Mouse (Mus musculus) forebrain, embryonic 11.5 days (tissue): ENCODE results near the gene Slc8a3. TPM values are rescaled to one million over a fixed set of nuclear protein-coding genes. Genes with fewer than 3 reads are reported as not detected.

ENCODE experiments used
- ATAC-seq: fragments of 200-750 bp; cut with Nextera tagmentation; replicated peaks from 2 replicates; pipeline ENCODE4 v1.8.0; 2017; ENCODE audit warnings: moderate TSS enrichment; ENCODE audit not compliant: low FRiP score
- DNase-seq: peaks from one replicate; pipeline ENCODE4 v3.0.0-alpha.2; 2017; ENCODE audit warnings: low spot score
- H3K27ac ChIP-seq: fragments of 300-500 bp; sonication (generic); 2 replicates; pipeline ENCODE4 v1.5.1; 2014; ENCODE audit warnings: low read depth, low read length
- H3K27me3 ChIP-seq: fragments of 300-500 bp; sonication (generic); 2 replicates; pipeline ENCODE4 v1.6.1; 2014; ENCODE audit warnings: mild to moderate bottlenecking, low read length, mixed read lengths; ENCODE audit not compliant: control insufficient read depth, insufficient read depth
- H3K36me3 ChIP-seq: fragments of 300-500 bp; sonication (generic); 2 replicates; pipeline ENCODE4 v1.6.1; 2014; ENCODE audit warnings: mild to moderate bottlenecking, low read length, moderate library complexity, mixed read lengths; ENCODE audit not compliant: control insufficient read depth, insufficient read depth
- H3K4me1 ChIP-seq: fragments of 300-500 bp; sonication (generic); replicated peaks from 2 replicates; pipeline ENCODE4 v1.6.1; 2014; ENCODE audit warnings: low read length, mixed read lengths; ENCODE audit not compliant: control insufficient read depth, insufficient read depth
- H3K4me2 ChIP-seq: fragments of 300-500 bp; sonication (generic); 2 replicates; pipeline ENCODE4 v1.6.1; 2014; ENCODE audit warnings: low read depth, mild to moderate bottlenecking, low read length, moderate library complexity, mixed read lengths; ENCODE audit not compliant: severe bottlenecking
- H3K4me3 ChIP-seq: fragments of 300-500 bp; sonication (generic); 2 replicates; pipeline ENCODE4 v1.5.1; 2014; ENCODE audit warnings: low read depth, low read length
- H3K9ac ChIP-seq: fragments of 300-500 bp; sonication (generic); 2 replicates; pipeline ENCODE4 v1.6.1; 2014; ENCODE audit warnings: low read length
- H3K9me3 ChIP-seq: fragments of 300-500 bp; sonication (generic); 2 replicates; pipeline ENCODE4 v1.6.1; 2016; ENCODE audit warnings: low read length, mixed read lengths; ENCODE audit not compliant: control insufficient read depth
- WGBS: fragments of 180-500 bp; shearing (Covaris S2); extraction: QIAGEN DNeasy Blood & Tissue Kit; methylation state at CpG from one replicate; pipeline ENCODE4 v1.1.7; 2014; 5-methylcytosine and 5-hydroxymethylcytosine counted together
- polyA plus RNA-seq: library from polyadenylated mRNA; unstranded; fragments of >200 nt; fragmentation: Nextera tagmentation; extraction: Ambion mirVana; gene quantifications from 2 replicates; pipeline ENCODE4 v1.2.1, GENCODE M21; 2014

Gene Slc8a3
- polyA plus RNA-seq, 1 experiment from 2014 or later = 0.72 TPM

DNA sequence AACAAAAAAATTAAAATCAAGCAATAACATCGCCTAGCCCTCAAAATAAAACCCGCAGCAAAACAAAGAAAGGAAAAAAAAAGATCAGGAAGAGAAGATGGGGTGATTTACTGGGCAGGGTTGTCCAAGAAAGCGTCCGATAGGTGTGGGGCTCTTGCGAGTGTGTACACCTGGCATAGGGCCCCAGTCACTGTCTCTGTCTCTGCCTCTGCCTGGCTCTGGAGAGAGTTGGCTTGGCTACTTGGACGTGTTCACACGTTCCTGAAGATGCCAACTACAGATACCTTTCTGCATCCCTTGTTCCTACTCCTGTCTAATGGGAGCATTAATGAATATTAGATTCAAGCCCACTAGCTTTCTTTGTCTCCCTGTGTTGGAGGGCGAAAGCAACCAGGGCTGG is 166.4 kb downstream of the Slc8a3 start:
- no peaks in the 10 kb centered on the region for H3K9me3 ChIP-seq
- H3K4me1 ChIP-seq = no peaks in the 10 kb centered on the region
- H3K27me3 ChIP-seq = no peaks in the 10 kb centered on the region
- DNase-seq = no peak
- H3K4me2 ChIP-seq = no peak overlapping the region
- H3K9ac ChIP-seq = no peak overlapping the region
- 93% methylated on average over 8 of the region's 8 CpGs for WGBS
- no peak overlapping the region for H3K4me3 ChIP-seq
- H3K36me3 ChIP-seq = no peaks in the 10 kb centered on the region
- H3K27ac ChIP-seq = no peak overlapping the region
- no peak for ATAC-seq

DNA sequence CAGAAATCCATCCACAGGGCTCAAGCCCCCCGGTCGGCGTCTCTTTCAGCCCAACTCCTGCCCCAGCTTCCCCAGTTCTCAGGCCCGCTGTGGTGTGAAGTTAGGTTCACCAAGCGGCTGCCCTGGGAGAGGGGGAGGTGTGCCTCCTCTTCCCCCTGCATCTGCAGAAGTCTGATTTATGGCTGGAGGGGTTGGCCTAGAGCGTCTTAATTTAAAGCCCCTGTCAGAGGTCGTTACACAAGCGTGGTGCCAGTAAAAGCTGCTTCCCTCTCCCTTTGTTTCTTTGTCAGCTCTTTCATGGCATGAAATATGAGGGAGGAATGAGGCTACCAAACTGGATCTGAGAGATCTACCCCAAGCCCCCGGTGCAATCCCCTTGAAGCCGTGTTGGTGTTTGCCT is 166.9 kb downstream of the Slc8a3 start:
- ATAC-seq (no peak), DNase-seq (no peak)
- H3K4me1 ChIP-seq = no peaks in the 10 kb centered on the region
- H3K36me3 ChIP-seq = no peaks in the 10 kb centered on the region
- no peak overlapping the region for H3K4me3 ChIP-seq
- H3K27me3 ChIP-seq = no peaks in the 10 kb centered on the region
- WGBS = 19% methylated on average over 10 of the region's 10 CpGs
- H3K4me2 ChIP-seq = no peak overlapping the region
- H3K9ac ChIP-seq = no peak overlapping the region
- H3K27ac ChIP-seq = no peak overlapping the region
- no peaks in the 10 kb centered on the region for H3K9me3 ChIP-seq

DNA sequence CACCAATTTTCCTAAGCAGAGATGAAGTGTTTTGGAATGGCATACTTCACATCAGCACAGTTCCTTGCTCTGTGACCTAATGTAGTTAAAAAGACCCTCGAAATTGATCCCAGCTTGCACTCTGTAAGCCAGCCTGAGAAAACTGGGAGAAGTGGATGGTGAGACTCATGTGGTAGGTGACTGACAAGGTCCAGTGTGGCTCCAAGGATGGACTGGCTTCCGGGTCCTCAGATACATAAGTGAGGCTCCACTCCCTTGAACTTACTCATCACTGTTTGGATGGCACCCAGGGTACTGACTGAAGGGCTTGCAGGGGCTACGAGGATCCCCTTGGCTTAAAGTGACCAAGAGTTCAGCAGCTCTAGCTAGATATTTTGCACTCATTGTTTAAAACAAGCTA is 169.4 kb downstream of the Slc8a3 start:
- no peak for DNase-seq
- Histone ChIP-seq H3K9ac (no peak overlapping the region), H3K4me1 (no peaks in the 10 kb centered on the region), H3K27ac (no peak overlapping the region), H3K4me2 (no peak overlapping the region), H3K36me3 (no peaks in the 10 kb centered on the region), H3K4me3 (no peak overlapping the region), H3K27me3 (no peaks in the 10 kb centered on the region), H3K9me3 (no peaks in the 10 kb centered on the region)
- WGBS = 84% methylated on average over 3 of the region's 3 CpGs
- no peak for ATAC-seq

DNA sequence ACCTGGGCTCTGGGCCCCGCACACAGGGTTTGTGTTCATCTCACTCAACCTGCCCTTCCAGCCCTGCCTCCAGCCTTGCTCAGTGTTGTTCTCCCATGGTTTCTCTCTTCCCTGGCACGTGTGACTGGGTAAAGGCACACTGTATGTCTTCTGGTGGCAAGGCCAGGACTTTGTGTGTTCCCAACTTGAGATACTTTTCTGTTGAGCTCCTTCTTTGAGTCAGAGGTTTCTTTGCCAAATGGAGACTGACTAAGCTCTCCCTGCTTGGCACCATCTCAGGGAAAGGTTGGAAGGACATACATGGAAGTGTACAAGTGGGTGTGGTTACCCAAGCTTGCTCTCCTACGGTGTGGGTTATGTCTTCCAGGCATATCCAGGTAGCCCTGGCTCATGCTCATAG is 169.8 kb downstream of the Slc8a3 start:
- H3K4me3 ChIP-seq = no peak overlapping the region

DNA sequence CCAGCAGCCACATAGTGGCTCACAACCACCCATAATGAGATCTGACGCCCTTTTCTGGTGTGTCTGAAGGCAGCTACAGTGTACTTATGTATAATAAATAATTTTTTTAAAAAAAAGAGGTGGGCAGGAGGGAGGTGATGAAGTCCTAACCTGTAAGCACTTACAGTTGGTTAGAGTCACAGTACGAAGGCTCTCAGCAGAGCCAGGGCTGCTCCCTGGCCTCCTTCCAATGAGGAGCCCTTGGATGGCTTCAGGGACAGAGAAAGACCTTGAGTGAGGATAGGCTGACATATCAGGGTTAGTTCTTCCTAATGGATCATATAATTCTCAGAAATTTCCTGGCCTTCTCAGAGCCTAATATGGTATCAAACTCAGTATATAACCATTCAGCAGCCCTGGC is 171.7 kb downstream of the Slc8a3 start:
- Histone ChIP-seq H3K9ac (no peak overlapping the region), H3K27me3 (no peaks in the 10 kb centered on the region), H3K4me1 (no peaks in the 10 kb centered on the region), H3K4me2 (no peak overlapping the region), H3K27ac (no peak overlapping the region), H3K9me3 (no peaks in the 10 kb centered on the region), H3K4me3 (no peak overlapping the region), H3K36me3 (no peaks in the 10 kb centered on the region)
- WGBS = 94% methylated on average over 2 of the region's 2 CpGs
- DNase-seq = no peak
- ATAC-seq = no peak

More for the DNA sequence above, 169.8 kb downstream of the Slc8a3 start:
- no peak for ATAC-seq
- H3K36me3 ChIP-seq = no peaks in the 10 kb centered on the region
- no peaks in the 10 kb centered on the region for H3K4me1 ChIP-seq
- no peak overlapping the region for H3K9ac ChIP-seq
- H3K27ac ChIP-seq = no peak overlapping the region
- no peak overlapping the region for H3K4me2 ChIP-seq
- no peak for DNase-seq
- H3K27me3 ChIP-seq = no peaks in the 10 kb centered on the region
- no peaks in the 10 kb centered on the region for H3K9me3 ChIP-seq
- 80% methylated on average over 3 of the region's 3 CpGs for WGBS

DNA sequence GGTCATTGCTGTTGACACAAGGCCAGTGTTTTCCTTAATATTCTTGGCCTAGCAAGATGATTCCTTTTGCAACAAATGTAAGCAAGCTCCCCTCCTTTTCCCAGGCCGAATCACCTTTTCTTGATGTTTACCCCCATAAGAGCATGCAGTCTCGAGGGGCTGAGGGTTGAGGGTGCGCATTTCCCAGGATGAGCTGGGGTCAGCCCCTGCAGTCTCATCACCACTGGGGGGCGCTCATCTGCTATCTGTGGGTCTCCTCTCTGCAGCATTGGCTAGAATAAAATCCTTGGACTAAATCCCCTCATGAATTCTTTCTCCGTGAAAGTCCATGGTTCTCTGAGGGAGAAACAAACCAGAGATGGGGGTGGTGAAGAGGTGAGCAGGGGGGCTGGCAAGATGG is 172.1 kb downstream of the Slc8a3 start:
- H3K36me3 ChIP-seq = no peaks in the 10 kb centered on the region
- WGBS = 65% methylated on average over 5 of the region's 5 CpGs
- H3K4me3 ChIP-seq = no peak overlapping the region
- H3K9ac ChIP-seq = no peak overlapping the region
- ATAC-seq (no peak), DNase-seq (peak; percentile 64)
- H3K4me2 ChIP-seq = no peak overlapping the region
- H3K4me1 ChIP-seq = no peaks in the 10 kb centered on the region
- no peak overlapping the region for H3K27ac ChIP-seq
- H3K9me3 ChIP-seq = no peaks in the 10 kb centered on the region
- H3K27me3 ChIP-seq = no peaks in the 10 kb centered on the region

DNA sequence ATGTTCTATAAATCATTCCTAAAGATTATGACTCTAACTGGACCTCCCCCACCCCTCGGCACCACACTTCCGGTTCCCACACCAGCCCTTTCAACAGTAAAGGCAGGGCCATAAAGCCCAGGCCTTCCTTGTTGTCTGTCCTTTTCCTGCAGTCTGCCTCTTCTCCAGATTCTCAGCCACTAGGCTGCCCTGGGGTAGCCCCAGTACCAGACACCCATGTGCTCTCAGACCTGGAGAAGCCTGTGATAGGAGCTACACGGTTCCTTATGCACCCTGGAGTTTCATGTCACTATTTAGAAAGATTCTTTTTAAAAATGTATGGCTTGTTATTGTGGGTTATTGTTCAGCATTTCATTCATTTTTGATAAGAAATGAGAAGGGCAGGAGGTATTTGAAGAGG is 172.6 kb downstream of the Slc8a3 start:
- Histone ChIP-seq H3K4me2 (no peak overlapping the region), H3K4me1 (no peaks in the 10 kb centered on the region), H3K27ac (no peak overlapping the region), H3K9me3 (no peaks in the 10 kb centered on the region), H3K9ac (no peak overlapping the region), H3K27me3 (no peaks in the 10 kb centered on the region), H3K36me3 (no peaks in the 10 kb centered on the region), H3K4me3 (no peak overlapping the region)
- ATAC-seq (no peak), DNase-seq (no peak)
- WGBS = 91% methylated on average over 3 of the region's 3 CpGs

DNA sequence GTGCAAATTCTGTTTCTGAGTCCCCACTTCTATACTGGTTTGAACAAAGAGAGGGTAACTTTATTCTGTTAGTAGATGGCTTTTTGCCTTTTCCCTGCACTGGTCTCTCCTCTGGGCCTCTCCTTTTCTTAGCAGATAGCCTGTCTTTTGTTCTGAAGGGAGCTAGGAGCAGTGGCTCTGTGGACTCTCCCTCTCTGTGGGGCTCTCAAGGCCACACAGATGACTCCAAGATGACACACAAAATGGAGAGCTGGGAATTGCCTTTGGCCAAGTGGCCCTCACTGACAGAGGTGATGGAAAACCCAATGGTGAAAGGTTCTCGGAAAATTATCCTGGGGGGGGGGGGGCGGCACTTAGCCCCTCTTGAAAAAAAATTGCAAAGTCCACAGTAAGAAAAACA is 173.0 kb downstream of the Slc8a3 start:
- Histone ChIP-seq H3K27ac (no peak overlapping the region), H3K9ac (no peak overlapping the region), H3K9me3 (no peaks in the 10 kb centered on the region), H3K4me2 (no peak overlapping the region), H3K27me3 (no peaks in the 10 kb centered on the region), H3K4me1 (no peaks in the 10 kb centered on the region), H3K36me3 (no peaks in the 10 kb centered on the region), H3K4me3 (no peak overlapping the region)
- no peak for ATAC-seq
- 80% methylated on average over 2 of the region's 2 CpGs for WGBS
- no peak for DNase-seq

DNA sequence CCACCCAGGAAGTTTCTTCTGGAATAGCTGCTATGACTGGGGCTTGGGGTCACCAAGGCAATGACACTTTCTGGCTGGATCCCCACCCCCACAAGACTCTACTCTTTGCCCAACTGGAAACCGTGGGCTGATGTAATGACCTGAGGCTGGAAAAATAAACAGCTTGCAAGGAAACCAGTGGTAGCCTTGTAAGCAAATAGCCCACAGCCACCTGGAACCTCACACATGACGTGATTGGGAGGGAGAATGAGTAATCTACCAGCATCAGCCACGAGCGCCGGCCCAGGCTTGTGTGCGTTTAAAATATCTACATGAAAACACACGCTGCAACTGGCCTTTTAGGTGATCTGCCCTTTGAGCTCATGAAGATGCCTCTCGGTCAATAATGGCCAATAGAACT is 176.1 kb downstream of the Slc8a3 start:
- WGBS = 86% methylated on average over 8 of the region's 8 CpGs
- no peaks in the 10 kb centered on the region for H3K27me3 ChIP-seq

More for the DNA sequence above, 176.1 kb downstream of the Slc8a3 start:
- DNase-seq (no peak), ATAC-seq (no peak)
- Histone ChIP-seq H3K36me3 (no peaks in the 10 kb centered on the region), H3K4me3 (no peak overlapping the region), H3K9me3 (no peaks in the 10 kb centered on the region), H3K27ac (no peak overlapping the region), H3K9ac (no peak overlapping the region), H3K4me1 (no peaks in the 10 kb centered on the region), H3K4me2 (no peak overlapping the region)
